Mouse (Mus musculus) urinary bladder, postnatal 10 days (tissue): ENCODE data around the gene Kif26b.
A peak's percentile ranks its signal among the peaks of the same experiment; 100 is the strongest.

Source experiments
- DNase-seq: peaks from one replicate; pipeline ENCODE4 v3.0.0; 2022; ENCODE audit warnings: low spot score

Gene Kif26b

GRCm38 (mm10) chr1:178528431-178529351 lies at the start of gene Kif26b:
TSS of gene Kif26b (plus strand) at chr1:178529125.
- DNase-seq: no peak

- DNase-seq: no peak
Measured at GRCm38 (mm10) chr1:178483854-178484253, 45.1 kb upstream of the Kif26b start.

DNA sequence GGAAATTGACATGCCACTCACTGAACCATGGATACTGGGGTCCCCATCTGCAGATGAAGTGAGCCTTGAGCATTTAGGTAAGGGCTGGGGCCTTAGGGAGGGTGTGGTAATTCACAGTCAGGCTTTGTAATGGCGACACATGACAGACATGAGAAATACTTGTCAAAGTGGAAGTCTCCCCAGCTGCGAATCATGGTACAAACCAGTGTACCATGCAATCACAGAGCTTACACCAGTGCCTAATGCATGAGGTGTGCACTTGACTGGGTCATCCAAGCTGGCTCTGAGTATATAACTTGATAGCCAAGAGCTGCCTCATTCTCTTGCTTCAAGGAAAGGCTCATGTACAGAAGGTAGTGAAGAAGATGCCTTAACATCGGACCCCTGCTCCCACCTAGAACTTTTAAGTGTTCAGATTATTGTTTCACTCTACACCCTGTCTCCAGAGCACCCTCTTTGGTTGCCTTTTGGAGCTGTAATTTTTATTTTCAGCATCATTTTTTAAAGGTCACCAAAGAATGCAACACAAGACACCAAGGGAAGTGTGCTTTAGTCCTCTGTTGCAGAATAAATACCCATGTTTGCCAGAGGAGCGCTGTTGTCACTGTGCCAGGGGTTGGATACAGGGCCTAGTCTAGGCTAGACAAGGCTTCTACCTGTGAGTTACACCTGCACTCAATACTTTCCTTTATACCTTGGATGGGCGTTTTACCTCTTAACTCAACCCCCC lies 43.6 kb upstream of the Kif26b start:
- DNase-seq: no peak

GRCm38 (mm10) chr1:178485868-178486220 lies 43.1 kb upstream of the Kif26b start:
- DNase-seq: no peak

DNA sequence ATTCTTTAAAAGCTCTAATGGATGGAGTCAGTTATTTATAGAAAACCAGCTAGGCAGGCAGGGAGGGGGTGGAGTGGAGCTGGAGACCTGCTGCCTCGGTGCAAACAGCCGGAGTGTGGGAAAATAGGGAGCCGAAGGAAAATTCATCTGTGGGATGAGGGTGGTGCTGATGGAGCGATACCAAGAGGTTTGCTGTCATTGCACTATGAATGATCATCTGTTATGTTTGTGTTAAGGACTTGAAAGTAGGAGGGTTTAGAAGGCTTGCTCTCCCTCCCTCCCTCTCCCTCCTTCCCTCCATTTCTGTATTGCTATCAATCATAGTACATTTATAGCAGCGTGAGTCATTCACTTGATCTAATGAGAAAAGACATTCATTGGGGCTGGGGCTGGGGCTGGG lies 42.1 kb upstream of the Kif26b start:
- DNase-seq: no peak

GRCm38 (mm10) chr1:178489127-178489526 lies 39.8 kb upstream of the Kif26b start:
- no peak for DNase-seq

DNA sequence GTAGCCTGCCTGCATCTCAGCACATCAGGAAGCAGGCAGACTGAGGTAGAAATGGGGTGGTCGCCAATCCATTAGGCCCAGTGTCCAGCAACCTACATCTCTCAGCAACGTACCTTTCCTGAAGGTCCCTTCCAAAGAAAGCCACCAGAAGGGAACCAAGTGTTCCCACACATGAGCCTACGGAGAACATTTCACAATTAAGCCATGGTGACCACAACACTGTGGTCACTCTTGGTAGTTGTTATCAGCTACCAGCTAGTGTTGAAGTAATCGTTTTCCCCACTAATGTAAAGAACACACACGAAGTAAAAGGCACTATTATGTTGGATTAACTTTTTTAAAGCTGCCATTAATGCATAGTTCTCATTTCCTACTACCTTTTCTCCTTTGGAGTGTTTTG lies 37.2 kb upstream of the Kif26b start:
- DNase-seq: no peak

DNA sequence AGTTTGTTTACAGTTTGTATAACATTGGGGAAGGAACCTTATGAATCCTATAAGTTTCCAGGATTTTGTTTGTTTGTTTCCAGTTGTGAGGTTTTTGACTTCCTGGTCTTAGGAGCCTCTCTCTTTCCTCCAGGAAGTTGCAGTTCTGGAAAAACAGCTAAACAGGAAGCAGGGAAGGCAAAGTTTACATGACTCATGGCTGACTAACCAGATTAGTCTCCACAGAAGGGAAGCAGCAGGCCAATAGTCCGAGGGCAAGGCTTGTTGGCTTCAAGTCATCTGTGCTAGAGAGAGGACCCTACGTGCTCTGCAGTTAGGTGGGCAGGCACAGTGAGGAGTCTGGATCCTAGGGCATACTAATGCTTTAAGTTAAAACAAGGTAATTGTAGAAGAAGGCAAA lies 36.4 kb upstream of the Kif26b start:
- no peak for DNase-seq

- DNase-seq: no peak
Measured at GRCm38 (mm10) chr1:178496186-178496585, 32.7 kb upstream of the Kif26b start.

DNA sequence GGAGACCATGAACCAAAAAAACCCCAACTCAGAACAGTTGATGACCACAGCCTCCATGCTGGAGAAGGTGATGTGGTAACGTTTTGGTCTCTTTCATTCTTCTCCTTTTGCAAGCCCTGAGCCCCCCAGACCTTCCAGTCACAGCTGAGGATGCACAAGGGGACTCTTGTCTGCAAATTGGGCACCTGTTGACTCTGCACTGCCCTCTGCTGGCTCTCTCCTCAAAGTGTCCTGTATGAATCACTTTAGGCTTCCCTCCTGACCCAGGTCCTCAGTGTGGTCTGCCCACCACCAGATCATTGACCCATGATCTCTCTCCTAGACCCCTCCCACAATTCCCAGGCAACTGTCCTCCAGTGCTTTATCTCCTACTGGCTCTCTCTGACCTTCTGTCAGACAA lies 32.1 kb upstream of the Kif26b start:
- DNase-seq: no peak

DNA sequence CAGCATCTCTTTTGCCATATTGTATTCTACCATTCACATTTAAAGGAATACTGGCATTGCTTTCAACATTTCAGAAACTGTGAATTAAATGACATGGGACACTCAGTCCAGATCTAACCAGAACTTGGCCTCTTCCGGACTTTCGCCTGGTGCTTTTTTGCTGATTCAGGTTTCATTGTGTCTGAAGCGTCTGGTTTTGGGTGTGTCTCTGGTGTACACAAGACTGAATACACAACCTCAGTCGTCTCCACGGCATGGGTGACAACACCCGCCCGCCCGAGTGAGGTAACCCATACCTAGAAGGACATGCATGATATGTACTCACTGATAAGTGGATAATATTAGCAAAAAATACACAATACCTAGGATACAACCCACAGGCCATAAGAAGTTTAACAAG lies 22.0 kb upstream of the Kif26b start:
- DNase-seq: no peak

DNA sequence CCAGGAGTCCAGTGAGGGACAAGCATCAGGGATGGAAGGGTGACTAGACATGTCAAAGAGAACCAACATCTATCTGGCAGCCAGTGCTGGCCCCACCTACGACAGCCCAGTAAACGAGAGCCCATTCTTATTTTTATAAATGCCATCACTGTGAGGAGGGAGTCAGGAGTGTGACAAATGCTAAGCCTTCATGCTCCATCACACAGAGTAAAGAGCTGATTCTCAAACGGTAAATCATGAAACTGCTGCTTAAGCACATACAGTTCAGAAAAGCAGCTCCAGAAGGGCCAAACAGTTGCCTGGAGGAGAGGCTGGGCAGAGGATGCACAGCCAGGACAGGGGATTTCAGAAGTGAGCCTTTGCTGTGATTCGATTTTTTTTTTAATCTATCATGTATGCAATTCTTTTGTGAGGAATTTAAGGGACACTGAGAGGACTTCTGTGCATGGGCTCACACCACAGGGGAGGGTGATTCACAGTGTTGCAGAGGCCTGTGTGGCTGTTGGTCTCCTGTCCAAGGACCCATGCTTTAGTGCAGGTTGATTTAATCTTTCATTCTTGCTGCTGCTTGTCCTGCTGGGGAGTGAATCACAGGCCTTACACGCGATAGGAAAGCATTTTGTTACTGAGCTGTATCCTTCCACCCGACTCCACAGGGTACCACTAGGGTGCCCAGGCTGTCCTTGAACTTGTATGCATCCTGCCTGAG lies 16.4 kb upstream of the Kif26b start:
- DNase-seq: no peak

GRCm38 (mm10) chr1:178513954-178514353 lies 15.0 kb upstream of the Kif26b start:
- DNase-seq: no peak

- DNase-seq: no peak
Measured at GRCm38 (mm10) chr1:178515839-178516238, 13.1 kb upstream of the Kif26b start.

DNA sequence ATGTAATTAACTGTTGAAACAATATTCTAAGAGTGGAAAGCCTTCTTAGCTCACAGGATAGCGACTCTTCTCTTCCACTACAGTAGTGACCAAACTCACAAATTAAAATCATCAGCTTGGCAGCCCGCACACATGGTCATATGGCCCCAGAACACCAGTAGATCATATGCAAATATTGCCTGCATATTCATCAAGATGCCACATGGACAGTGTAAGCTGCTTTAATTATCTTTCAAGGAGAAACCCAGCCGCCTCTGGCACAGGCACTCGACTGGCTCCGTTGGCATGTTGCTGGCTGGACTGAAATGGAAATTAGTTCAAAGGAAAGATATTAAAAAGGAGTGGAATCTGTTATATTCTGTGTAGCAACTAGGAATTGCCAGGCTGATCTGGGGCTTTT lies 6.5 kb upstream of the Kif26b start:
- DNase-seq: no peak

GRCm38 (mm10) chr1:178523152-178523551 lies 5.8 kb upstream of the Kif26b start:
- no peak for DNase-seq

GRCm38 (mm10) chr1:178527185-178527546 lies 1.8 kb upstream of the Kif26b start:
- DNase-seq: no peak

- DNase-seq: no peak
Measured at GRCm38 (mm10) chr1:178527547-178528361, 1.2 kb upstream of the Kif26b start.

DNA sequence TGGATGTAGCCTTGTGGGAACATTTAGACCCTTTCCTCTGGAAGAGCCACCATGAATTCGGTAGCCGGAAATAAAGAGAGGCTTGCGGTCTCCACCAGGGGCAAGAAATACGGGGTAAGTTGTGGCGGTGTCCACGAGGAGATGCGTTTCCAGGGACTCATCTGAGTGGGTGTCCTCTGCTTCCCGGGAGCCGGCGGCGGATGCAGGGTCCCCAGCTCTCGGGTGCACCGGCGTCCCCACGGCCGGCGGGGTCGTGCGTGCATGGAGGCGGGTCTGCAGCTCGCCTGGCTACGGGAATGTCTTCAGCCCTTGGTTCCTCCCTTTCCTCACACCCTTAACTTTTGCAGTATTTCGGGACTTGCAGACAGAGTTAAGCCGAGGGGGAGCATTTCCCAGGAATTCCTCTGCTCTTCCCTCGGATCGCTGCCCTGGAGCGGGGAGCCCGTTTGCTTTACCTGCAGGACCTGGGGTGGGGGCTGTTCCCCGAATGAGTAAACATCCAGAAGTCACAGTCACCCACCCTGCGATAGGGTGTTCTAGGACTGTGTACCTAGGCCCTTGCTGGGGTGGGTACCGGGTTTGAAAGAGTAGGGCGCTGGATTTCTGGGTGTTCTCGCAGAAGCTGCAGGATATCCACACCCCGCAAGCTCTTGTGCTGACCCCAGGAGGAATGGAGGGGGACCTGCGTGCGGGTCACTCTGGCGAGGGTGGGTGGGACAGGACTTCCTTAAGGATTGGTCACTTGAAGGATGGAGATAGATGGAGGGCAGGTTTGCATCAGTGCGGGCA lies 781 bp downstream of the Kif26b start:
- no peak for DNase-seq

DNA sequence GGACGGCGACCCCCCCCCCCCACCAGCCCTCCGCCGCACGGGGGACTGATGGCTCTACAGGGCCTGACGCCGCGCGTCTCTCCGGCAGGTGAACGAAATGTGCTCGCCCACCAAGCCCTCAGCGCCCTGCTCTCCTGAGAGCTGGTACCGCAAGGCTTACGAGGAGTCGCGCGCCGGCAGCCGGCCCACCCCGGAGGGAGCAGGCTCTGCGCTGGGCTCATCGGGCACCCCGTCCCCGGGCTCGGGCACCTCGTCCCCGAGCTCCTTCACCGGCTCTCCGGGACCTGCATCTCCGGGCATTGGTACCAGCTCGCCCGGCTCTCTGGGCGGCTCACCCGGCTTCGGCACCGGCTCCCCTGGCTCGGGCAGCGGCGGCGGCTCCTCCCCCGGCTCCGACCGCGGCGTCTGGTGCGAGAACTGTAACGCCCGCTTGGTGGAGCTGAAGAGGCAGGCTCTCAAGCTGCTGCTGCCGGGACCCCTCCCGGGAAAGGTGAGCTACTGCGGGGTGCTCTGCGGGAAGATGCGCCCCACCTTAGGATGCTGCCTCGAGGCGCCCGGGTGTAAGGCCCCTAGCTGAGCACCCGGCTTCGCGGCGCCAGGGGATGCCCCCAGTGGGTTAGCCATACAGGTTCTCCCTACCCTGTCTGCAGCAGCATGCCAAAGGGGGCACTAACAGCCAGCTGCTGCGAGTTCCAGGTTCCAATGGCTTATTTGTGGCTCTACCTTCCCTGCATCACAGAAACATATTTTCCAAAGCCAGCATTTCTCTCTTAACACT lies 1.6 kb downstream of the Kif26b start:
- peak; percentile 58 for DNase-seq
